Mouse (Mus musculus) heart, adult 11 months (tissue): ENCODE results near the gene Sh3rf1.
A peak's percentile ranks its signal among the peaks of the same experiment; 100 is the strongest.

ENCODE experiments used
- DNase-seq: peaks from one replicate; pipeline ENCODE4 v3.0.0; 2022

Sh3rf1 gene

GRCm38 (mm10) chr8:61223729-61224379 lies at the start of gene Sh3rf1:
TSS of gene Sh3rf1 (plus strand) at chr8:61223872.
- peak; percentile 98 for DNase-seq

- peak; percentile 64 for DNase-seq
These were observed 49.7 kb upstream of the Sh3rf1 start for GRCm38 (mm10) chr8:61173921-61174492.

GRCm38 (mm10) chr8:61175876-61176275 lies 47.8 kb upstream of the Sh3rf1 start:
- DNase-seq = no peak

- DNase-seq = no peak
These were observed 45.7 kb upstream of the Sh3rf1 start for GRCm38 (mm10) chr8:61177680-61178593.

- DNase-seq = peak; percentile 76
These were observed 45.0 kb upstream of the Sh3rf1 start for GRCm38 (mm10) chr8:61178594-61179140.

GRCm38 (mm10) chr8:61181592-61181991 lies 42.1 kb upstream of the Sh3rf1 start:
- DNase-seq = no peak

- peak; percentile 83 for DNase-seq
These were observed 41.7 kb upstream of the Sh3rf1 start for GRCm38 (mm10) chr8:61182020-61182419.

- peak; percentile 35 for DNase-seq
These were observed 38.1 kb upstream of the Sh3rf1 start for GRCm38 (mm10) chr8:61185274-61186198.

GRCm38 (mm10) chr8:61194306-61194925 lies 29.3 kb upstream of the Sh3rf1 start:
- DNase-seq = peak; percentile 79

- DNase-seq = no peak
These were observed 23.3 kb upstream of the Sh3rf1 start for GRCm38 (mm10) chr8:61200254-61200887.

- DNase-seq = no peak
These were observed 20.4 kb upstream of the Sh3rf1 start for GRCm38 (mm10) chr8:61203035-61203826.

- DNase-seq = no peak
These were observed 16.8 kb upstream of the Sh3rf1 start for GRCm38 (mm10) chr8:61206876-61207275.

- DNase-seq = no peak
These were observed 16.0 kb upstream of the Sh3rf1 start for GRCm38 (mm10) chr8:61207636-61208035.

- peak; percentile 79 for DNase-seq
These were observed 15.0 kb upstream of the Sh3rf1 start for GRCm38 (mm10) chr8:61208719-61209118.

- peak; percentile 27 for DNase-seq
These were observed 12.8 kb upstream of the Sh3rf1 start for GRCm38 (mm10) chr8:61210836-61211235.

- peak; percentile 55 for DNase-seq
These were observed 8.4 kb upstream of the Sh3rf1 start for GRCm38 (mm10) chr8:61215081-61215819.

GRCm38 (mm10) chr8:61217017-61217416 lies 6.7 kb upstream of the Sh3rf1 start:
- no peak for DNase-seq

- DNase-seq = peak; percentile 87
These were observed 6.2 kb upstream of the Sh3rf1 start for GRCm38 (mm10) chr8:61217426-61217825.

- peak; percentile 15 for DNase-seq
These were observed 5.2 kb upstream of the Sh3rf1 start for GRCm38 (mm10) chr8:61218439-61218838.

GRCm38 (mm10) chr8:61223283-61223682 lies 389 bp upstream of the Sh3rf1 start:
- DNase-seq = no peak
